Mouse (Mus musculus) myocyte (in vitro differentiated cells): ENCODE measurements around the gene Fam169b.

ENCODE experiments used
- CEBPB ChIP-seq: IDR thresholded peaks from 2 replicates; pipeline ENCODE4 v1.6.1; 2011; ENCODE audit warnings: mild to moderate bottlenecking, moderate library complexity; ENCODE audit not compliant: poor library complexity, insufficient read depth, severe bottlenecking
- E2F4 ChIP-seq: IDR thresholded peaks from one replicate; pipeline ENCODE4 v1.6.1; 2011; ENCODE audit warnings: mild to moderate bottlenecking, control low read depth, moderate library complexity; ENCODE audit not compliant: insufficient read depth
- POLR2A ChIP-seq: IDR thresholded peaks from one replicate; pipeline ENCODE4 v1.6.1; 2011; ENCODE audit warnings: low read depth, mild to moderate bottlenecking, control low read depth, moderate library complexity; ENCODE audit not compliant: insufficient read length
- TCF12 ChIP-seq: IDR thresholded peaks from one replicate; pipeline ENCODE4 v1.6.1; 2011; ENCODE audit warnings: mild to moderate bottlenecking, control low read depth; ENCODE audit not compliant: poor library complexity, insufficient read depth, severe bottlenecking
- USF1 ChIP-seq: IDR thresholded peaks from one replicate; pipeline ENCODE4 v1.6.1; 2011; ENCODE audit warnings: low read depth, mild to moderate bottlenecking, control low read depth, moderate library complexity

DNA sequence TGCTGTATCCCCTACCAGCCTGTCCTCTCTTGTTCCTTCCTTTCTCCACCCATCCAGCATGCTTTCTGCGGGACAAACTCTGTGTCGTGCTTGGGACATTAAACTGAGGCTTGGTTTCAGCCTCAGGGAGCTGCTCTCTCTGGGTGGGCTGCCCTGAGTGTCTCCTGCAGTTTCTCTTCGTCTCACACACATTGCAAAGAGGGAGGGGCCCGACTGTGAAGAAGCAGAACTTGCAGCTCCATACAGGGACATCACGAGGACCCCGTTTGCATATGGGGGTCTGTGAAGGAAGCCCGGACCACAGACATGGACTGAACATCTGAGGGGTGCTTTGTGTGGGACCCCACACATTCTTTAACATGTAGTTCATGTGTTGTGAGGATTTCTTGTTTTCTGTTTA lies 89.0 kb downstream of the Fam169b start:
- TF ChIP-seq USF1 = no peak
- no peak for TF ChIP-seq E2F4
- TF ChIP-seq CEBPB = no peak
- no peak for TF ChIP-seq TCF12
- no peak for TF ChIP-seq POLR2A
